Mouse (Mus musculus) embryonic facial prominence, embryonic 12.5 days (tissue): ENCODE data around the gene Il6ra. TPM values are rescaled to one million over a fixed set of nuclear protein-coding genes. Genes with fewer than 3 reads are reported as not detected.

ENCODE experiments used
- ATAC-seq: fragments of 200-750 bp; cut with Nextera tagmentation; 2 replicates; pipeline ENCODE4 v1.8.0; 2017; ENCODE audit not compliant: insufficient number of reproducible peaks, insufficient read depth, low FRiP score, low TSS enrichment
- H3K27ac ChIP-seq: fragments of 300-500 bp; sonication (generic); 2 replicates; pipeline ENCODE4 v1.5.1; 2016; ENCODE audit warnings: mild to moderate bottlenecking
- H3K27me3 ChIP-seq: fragments of 300-500 bp; sonication (generic); 2 replicates; pipeline ENCODE4 v1.6.1; 2016; ENCODE audit warnings: mild to moderate bottlenecking, moderate library complexity
- H3K36me3 ChIP-seq: fragments of 300-500 bp; sonication (generic); 2 replicates; pipeline ENCODE4 v1.6.1; 2016; ENCODE audit warnings: mild to moderate bottlenecking
- H3K4me1 ChIP-seq: fragments of 300-500 bp; sonication (generic); 2 replicates; pipeline ENCODE4 v1.6.1; 2016
- H3K4me2 ChIP-seq: fragments of 300-500 bp; sonication (generic); replicated peaks from 2 replicates; pipeline ENCODE4 v1.6.1; 2016; ENCODE audit warnings: mild to moderate bottlenecking, moderate library complexity
- H3K4me3 ChIP-seq: fragments of 300-500 bp; sonication (generic); 2 replicates; pipeline ENCODE4 v1.5.1; 2016; ENCODE audit warnings: mild to moderate bottlenecking
- H3K9ac ChIP-seq: fragments of 300-500 bp; sonication (generic); 2 replicates; pipeline ENCODE4 v1.6.1; 2016; ENCODE audit warnings: mild to moderate bottlenecking, moderate library complexity
- H3K9me3 ChIP-seq: fragments of 300-500 bp; sonication (generic); 2 replicates; pipeline ENCODE4 v1.6.1; 2016; ENCODE audit warnings: mild to moderate bottlenecking, moderate library complexity
- WGBS: fragments of 180-500 bp; shearing (Covaris S2); methylation state at CpG from one replicate; pipeline ENCODE4 v1.1.7; 2016; 5-methylcytosine and 5-hydroxymethylcytosine counted together
- polyA plus RNA-seq: library from polyadenylated mRNA; unstranded; fragments of >200 nt; fragmentation: Nextera tagmentation; extraction: Ambion mirVana; gene quantifications from 2 replicates; pipeline ENCODE4 v1.2.1, GENCODE M21; 2016

Il6ra gene
- polyA plus RNA-seq, 1 experiment from 2014 or later: 0.79 TPM

DNA sequence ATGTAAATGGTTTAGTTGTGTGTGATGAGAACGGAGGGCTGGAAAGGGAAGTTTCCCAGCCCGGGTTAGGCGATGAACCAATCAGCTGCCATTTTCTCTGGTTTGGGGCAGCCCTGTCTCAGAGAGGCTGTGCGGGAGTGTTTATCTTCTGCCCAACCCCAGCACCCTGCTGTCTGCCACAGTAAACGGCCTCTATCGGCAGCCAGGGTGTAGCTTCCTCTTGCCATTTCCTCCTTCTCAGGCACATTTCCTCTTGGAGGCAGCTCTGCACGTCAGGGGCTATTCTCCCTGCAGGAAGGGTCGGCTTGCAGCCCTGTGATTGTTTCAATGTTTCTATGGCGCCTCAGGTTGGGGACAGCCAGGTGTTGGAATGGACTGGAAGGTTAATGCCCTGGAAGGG, 69.8 kb downstream of the Il6ra start:
- no peak overlapping the region for H3K4me2 ChIP-seq
- no peak overlapping the region for H3K27ac ChIP-seq
- ATAC-seq: no peak
- H3K4me1 ChIP-seq: no peaks in the 10 kb centered on the region
- no peak overlapping the region for H3K9ac ChIP-seq
- no peak overlapping the region for H3K4me3 ChIP-seq
- H3K27me3 ChIP-seq: no peaks in the 10 kb centered on the region
- 57% methylated on average over 9 of the region's 9 CpGs for WGBS
- H3K36me3 ChIP-seq: no peaks in the 10 kb centered on the region
- H3K9me3 ChIP-seq: no peaks in the 10 kb centered on the region

DNA sequence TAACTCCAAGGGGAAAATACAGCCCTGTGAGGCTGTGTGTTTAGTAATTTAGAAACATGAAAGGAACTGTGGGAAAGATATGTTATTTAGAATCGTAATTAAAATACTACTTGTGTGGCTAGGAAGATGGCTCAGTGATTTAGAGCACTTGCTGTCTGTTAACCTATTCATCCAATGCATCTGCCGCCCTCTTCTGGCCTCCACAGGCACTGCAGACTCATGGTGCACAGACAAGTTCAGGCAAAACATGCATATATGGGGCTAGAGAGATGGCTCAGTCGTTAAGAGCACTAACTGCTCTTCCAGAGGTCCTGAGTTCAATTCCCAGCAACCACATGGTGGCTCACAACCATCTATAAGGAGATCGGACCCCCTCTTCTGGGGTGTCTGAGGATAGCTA, 70.7 kb downstream of the Il6ra start:
- H3K9me3 ChIP-seq: no peaks in the 10 kb centered on the region
- H3K27ac ChIP-seq: no peak overlapping the region
- no peaks in the 10 kb centered on the region for H3K27me3 ChIP-seq
- no peak overlapping the region for H3K4me3 ChIP-seq
- H3K9ac ChIP-seq: no peak overlapping the region
- no peaks in the 10 kb centered on the region for H3K4me1 ChIP-seq
- no peak overlapping the region for H3K4me2 ChIP-seq
- H3K36me3 ChIP-seq: no peaks in the 10 kb centered on the region
- 75% methylated on average over 4 of the region's 4 CpGs for WGBS
- no peak for ATAC-seq

DNA sequence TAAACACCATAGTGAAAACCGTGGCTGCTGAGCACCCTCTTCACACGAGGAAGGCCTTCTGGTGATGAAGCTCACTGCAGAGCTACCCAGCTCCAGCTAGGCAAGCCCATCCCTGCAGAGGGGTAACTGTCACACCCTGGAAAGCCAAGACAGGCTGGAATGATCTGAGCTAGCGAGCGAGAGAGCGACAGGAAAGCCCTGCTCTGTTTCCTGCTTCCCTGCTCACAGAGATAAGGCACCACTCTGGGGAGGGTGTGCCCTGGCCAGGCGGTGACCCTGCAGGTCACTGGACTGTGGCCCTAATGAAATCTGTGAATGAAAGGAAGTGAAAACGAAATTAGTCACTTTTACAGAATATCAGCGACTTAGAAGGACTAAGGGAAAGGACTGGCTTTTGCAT, 77.6 kb downstream of the Il6ra start:
- peaks cover 41% of the 10 kb centered on the region for H3K27me3 ChIP-seq
- H3K9ac ChIP-seq: no peak overlapping the region
- H3K4me2 ChIP-seq: no peak overlapping the region
- H3K27ac ChIP-seq: no peak overlapping the region
- H3K9me3 ChIP-seq: no peaks in the 10 kb centered on the region
- WGBS: 37% methylated on average over 8 of the region's 8 CpGs
- no peak overlapping the region for H3K4me3 ChIP-seq
- ATAC-seq: no peak
- peaks cover 7% of the 10 kb centered on the region; the same call in 1 of the 2 replicates for H3K4me1 ChIP-seq
- H3K36me3 ChIP-seq: no peaks in the 10 kb centered on the region

DNA sequence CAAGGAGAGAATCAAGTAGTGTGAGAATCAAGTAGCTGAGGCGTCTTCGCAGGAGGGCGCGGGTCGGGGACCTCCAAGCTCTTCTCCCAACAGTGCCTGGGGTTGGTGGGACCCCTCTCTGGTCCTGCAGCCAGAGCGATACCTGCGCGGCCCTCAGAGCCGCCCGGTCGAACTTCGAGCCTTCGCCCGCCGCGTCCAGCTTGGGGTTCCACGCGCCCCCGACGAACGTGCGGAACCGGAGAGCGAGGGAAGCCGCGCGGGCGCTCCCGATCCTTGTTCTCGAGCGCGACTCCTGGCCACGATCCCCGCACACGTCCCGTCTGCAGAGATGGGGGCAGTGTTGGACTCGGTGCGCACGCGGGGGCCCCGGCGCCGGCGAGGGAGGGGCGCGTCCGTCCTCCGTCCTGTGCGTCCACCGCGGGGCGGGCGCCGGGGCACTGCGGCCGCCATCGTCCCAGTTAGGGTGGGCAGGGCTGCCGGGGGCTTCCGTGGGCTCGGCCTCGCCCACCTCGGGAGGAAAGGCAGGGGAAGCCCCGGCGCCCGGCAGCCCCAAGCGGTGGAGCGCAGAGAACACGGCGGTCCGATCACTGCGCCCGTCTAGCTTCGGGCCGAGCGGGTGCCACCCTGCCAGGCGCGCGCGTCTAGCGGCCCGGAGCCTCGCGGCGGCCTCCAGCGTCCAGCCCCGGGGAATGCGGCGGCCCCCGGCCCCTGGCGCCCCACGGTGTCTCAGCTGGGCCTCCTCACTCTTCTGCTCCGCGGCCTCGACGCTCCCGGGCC, 82.0 kb downstream of the Il6ra start, which contains the start of gene She:
Gene She (plus strand): TSS at position 556 of the 777 bp plus-strand sequence.
- peak within 1 kb of the TSS; percentile 46 for H3K4me3 ChIP-seq
- WGBS: 2% methylated on average over 95 of the region's 96 CpGs
- no peaks in the 10 kb centered on the region for H3K36me3 ChIP-seq
- no peak for ATAC-seq
- no peaks in the 10 kb centered on the region for H3K9me3 ChIP-seq
- H3K27ac ChIP-seq: no peak within 1 kb of the TSS; the same call in 1 of the 2 replicates
- H3K4me2 ChIP-seq: peak within 1 kb of the TSS; percentile 60
- peaks cover 65% of the 10 kb centered on the region for H3K27me3 ChIP-seq
- H3K9ac ChIP-seq: peak within 1 kb of the TSS; percentile 54
- peaks cover 7% of the 10 kb centered on the region; the same call in 1 of the 2 replicates for H3K4me1 ChIP-seq

- H3K9me3 ChIP-seq: no peaks in the 10 kb centered on the region
- ATAC-seq: no peak
- WGBS: 64% methylated on average over 3 of the region's 3 CpGs
- H3K4me2 ChIP-seq: no peak overlapping the region
- peaks cover 34% of the 10 kb centered on the region for H3K27me3 ChIP-seq
- no peak overlapping the region for H3K27ac ChIP-seq
- no peak overlapping the region for H3K4me3 ChIP-seq
- no peak overlapping the region for H3K9ac ChIP-seq
- peaks cover 5% of the 10 kb centered on the region; the same call in 1 of the 2 replicates for H3K4me1 ChIP-seq
- H3K36me3 ChIP-seq: no peaks in the 10 kb centered on the region
Measured at GRCm38 (mm10) chr3:89826295-89826694, 86.7 kb downstream of the Il6ra start.

- H3K27ac ChIP-seq: no peak overlapping the region
- no peak overlapping the region for H3K9ac ChIP-seq
- no peaks in the 10 kb centered on the region for H3K4me1 ChIP-seq
- no peaks in the 10 kb centered on the region for H3K36me3 ChIP-seq
- WGBS: 51% methylated on average over 2 of the region's 2 CpGs
- H3K4me2 ChIP-seq: no peak overlapping the region
- H3K27me3 ChIP-seq: peaks cover 7% of the 10 kb centered on the region
- ATAC-seq: no peak
- no peak overlapping the region for H3K4me3 ChIP-seq
- H3K9me3 ChIP-seq: no peaks in the 10 kb centered on the region
Measured at GRCm38 (mm10) chr3:89823594-89823993, 89.4 kb downstream of the Il6ra start.

GRCm38 (mm10) chr3:89821548-89822480, 91.2 kb downstream of the Il6ra start:
- 65% methylated on average over 10 of the region's 10 CpGs for WGBS
- no peaks in the 10 kb centered on the region for H3K9me3 ChIP-seq

DNA sequence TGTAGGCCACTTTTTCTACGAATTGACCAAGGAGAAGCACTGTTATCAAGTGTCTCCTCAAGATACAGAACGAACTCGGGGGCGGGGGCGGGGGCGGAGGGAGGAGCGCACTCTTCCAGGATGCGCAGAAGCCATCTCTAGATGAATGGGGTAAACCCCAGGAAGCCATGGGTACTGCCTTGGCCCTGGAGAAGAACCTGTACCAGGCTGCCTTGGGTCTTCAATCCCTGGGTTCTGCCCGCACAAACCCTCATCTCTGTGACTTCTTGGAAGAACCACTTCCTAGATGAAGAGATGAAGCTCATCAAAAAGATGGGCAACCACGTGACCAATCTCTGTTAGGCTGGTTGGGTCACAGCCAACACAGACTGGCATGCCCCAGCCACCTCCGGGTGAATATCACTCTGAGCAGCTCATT, 91.9 kb downstream of the Il6ra start:
- H3K27me3 ChIP-seq: no peaks in the 10 kb centered on the region
- no peak overlapping the region for H3K27ac ChIP-seq
- H3K9me3 ChIP-seq: no peaks in the 10 kb centered on the region
- no peak overlapping the region for H3K9ac ChIP-seq
- 87% methylated on average over 11 of the region's 11 CpGs for WGBS
- no peaks in the 10 kb centered on the region for H3K36me3 ChIP-seq
- no peak for ATAC-seq
- no peak overlapping the region for H3K4me2 ChIP-seq
- no peak overlapping the region for H3K4me3 ChIP-seq
- no peaks in the 10 kb centered on the region for H3K4me1 ChIP-seq

More at GRCm38 (mm10) chr3:89821548-89822480, 91.2 kb downstream of the Il6ra start:
- no peak overlapping the region for H3K4me3 ChIP-seq
- no peaks in the 10 kb centered on the region for H3K4me1 ChIP-seq
- H3K36me3 ChIP-seq: no peaks in the 10 kb centered on the region
- no peak overlapping the region for H3K27ac ChIP-seq
- H3K9ac ChIP-seq: no peak overlapping the region
- no peaks in the 10 kb centered on the region for H3K27me3 ChIP-seq
- no peak overlapping the region for H3K4me2 ChIP-seq
- no peak for ATAC-seq

GRCm38 (mm10) chr3:89820311-89821095, 92.5 kb downstream of the Il6ra start:
- no peak for ATAC-seq
- 86% methylated on average over 12 of the region's 12 CpGs for WGBS
- Histone ChIP-seq H3K36me3 (no peaks in the 10 kb centered on the region), H3K27ac (no peak overlapping the region), H3K4me2 (no peak overlapping the region), H3K4me1 (no peaks in the 10 kb centered on the region), H3K27me3 (no peaks in the 10 kb centered on the region), H3K4me3 (no peak overlapping the region), H3K9ac (no peak overlapping the region), H3K9me3 (no peaks in the 10 kb centered on the region)

- H3K27me3 ChIP-seq: no peaks in the 10 kb centered on the region
- no peak overlapping the region for H3K9ac ChIP-seq
- no peak for ATAC-seq
- H3K4me2 ChIP-seq: no peak overlapping the region
- 80% methylated on average over 7 of the region's 7 CpGs for WGBS
- no peaks in the 10 kb centered on the region for H3K9me3 ChIP-seq
- no peaks in the 10 kb centered on the region for H3K36me3 ChIP-seq
- no peak overlapping the region for H3K4me3 ChIP-seq
- H3K4me1 ChIP-seq: no peaks in the 10 kb centered on the region
- no peak overlapping the region for H3K27ac ChIP-seq
Measured at GRCm38 (mm10) chr3:89819897-89820296, 93.1 kb downstream of the Il6ra start.

DNA sequence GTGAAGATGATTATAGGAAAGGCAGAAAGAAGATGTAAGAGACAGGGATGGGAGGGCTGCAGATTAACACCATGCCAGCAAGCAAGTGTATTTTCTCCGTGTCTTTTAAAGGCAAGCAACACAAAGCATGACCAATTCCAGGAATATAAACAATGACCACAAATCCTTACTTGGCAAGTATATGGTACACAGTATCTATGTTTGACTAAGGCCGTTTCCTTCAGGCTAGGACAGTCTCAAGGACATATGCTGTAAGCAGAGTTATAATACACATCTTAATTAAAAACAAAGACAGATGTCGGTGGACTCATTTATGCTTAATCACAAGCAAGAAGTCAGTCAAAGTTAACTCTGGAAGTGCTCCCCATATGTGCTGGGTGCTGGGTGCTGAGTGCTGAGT, 94.4 kb downstream of the Il6ra start:
- Histone ChIP-seq H3K27me3 (no peaks in the 10 kb centered on the region), H3K9ac (no peak overlapping the region), H3K27ac (no peak overlapping the region), H3K9me3 (no peaks in the 10 kb centered on the region), H3K4me1 (no peaks in the 10 kb centered on the region), H3K36me3 (no peaks in the 10 kb centered on the region), H3K4me3 (no peak overlapping the region), H3K4me2 (no peak overlapping the region)
- ATAC-seq: no peak
- 72% methylated on average over 3 of the region's 3 CpGs for WGBS
